Mouse (Mus musculus): ENCODE measurements around the gene Osbpl3.
"Not testable (repeated sequence)": the region's sequence is repeated elsewhere in the genome, so short reads cannot be mapped to it uniquely, and the experiment has no call there.

Osbpl3 gene

GRCm38 (mm10) chr6:50452220-50452619 lies 3.8 kb downstream of the Osbpl3 start:
- no peak for DNase-seq (ENCODE audit: low spot score)

GRCm38 (mm10) chr6:50445616-50446015 lies 10.4 kb downstream of the Osbpl3 start:
- no peak for DNase-seq (ENCODE audit: low spot score)

GRCm38 (mm10) chr6:50440966-50441862 lies 14.8 kb downstream of the Osbpl3 start:
- DNase-seq (ENCODE audit: low spot score) = no peak

- DNase-seq (ENCODE audit: low spot score) = peak; percentile 48
Observed at GRCm38 (mm10) chr6:50440197-50440596, 15.8 kb downstream of the Osbpl3 start.

GRCm38 (mm10) chr6:50438900-50439299 lies 17.1 kb downstream of the Osbpl3 start:
- not testable (repeated sequence) for DNase-seq (ENCODE audit: low spot score)

GRCm38 (mm10) chr6:50437815-50438214 lies 18.2 kb downstream of the Osbpl3 start:
- no peak for DNase-seq (ENCODE audit: low spot score)

- DNase-seq (ENCODE audit: low spot score) = no peak
Observed at GRCm38 (mm10) chr6:50436661-50437060, 19.3 kb downstream of the Osbpl3 start.

- no peak for DNase-seq (ENCODE audit: low spot score)
Observed at GRCm38 (mm10) chr6:50432491-50432890, 23.5 kb downstream of the Osbpl3 start.

GRCm38 (mm10) chr6:50429299-50429698 lies 26.7 kb downstream of the Osbpl3 start:
- DNase-seq (ENCODE audit: low spot score) = no peak

- DNase-seq (ENCODE audit: low spot score) = no peak
Observed at GRCm38 (mm10) chr6:50427051-50427732, 28.8 kb downstream of the Osbpl3 start.

GRCm38 (mm10) chr6:50426571-50426970 lies 29.4 kb downstream of the Osbpl3 start:
- no peak for DNase-seq (ENCODE audit: low spot score)

GRCm38 (mm10) chr6:50424271-50424670 lies 31.7 kb downstream of the Osbpl3 start:
- DNase-seq (ENCODE audit: low spot score) = no peak

- DNase-seq (ENCODE audit: low spot score) = no peak
Observed at GRCm38 (mm10) chr6:50420413-50420812, 35.6 kb downstream of the Osbpl3 start.

- no peak for DNase-seq (ENCODE audit: low spot score)
Observed at GRCm38 (mm10) chr6:50419518-50420290, 36.3 kb downstream of the Osbpl3 start.

GRCm38 (mm10) chr6:50418951-50419350 lies 37.0 kb downstream of the Osbpl3 start:
- no peak for DNase-seq (ENCODE audit: low spot score)

- DNase-seq (ENCODE audit: low spot score) = no peak
Observed at GRCm38 (mm10) chr6:50416854-50417253, 39.1 kb downstream of the Osbpl3 start.

- DNase-seq (ENCODE audit: low spot score) = no peak
Observed at GRCm38 (mm10) chr6:50415431-50415830, 40.6 kb downstream of the Osbpl3 start.

GRCm38 (mm10) chr6:50414547-50414946 lies 41.5 kb downstream of the Osbpl3 start:
- peak; percentile 26 for DNase-seq (ENCODE audit: low spot score)

GRCm38 (mm10) chr6:50413381-50413780 lies 42.6 kb downstream of the Osbpl3 start:
- no peak for DNase-seq (ENCODE audit: low spot score)

- peak; percentile 48 for DNase-seq (ENCODE audit: low spot score)
Observed at GRCm38 (mm10) chr6:50412174-50412573, 43.8 kb downstream of the Osbpl3 start.

GRCm38 (mm10) chr6:50404698-50405097 lies 51.3 kb downstream of the Osbpl3 start:
- DNase-seq (ENCODE audit: low spot score) = no peak

GRCm38 (mm10) chr6:50403524-50403923 lies 52.5 kb downstream of the Osbpl3 start:
- no peak for DNase-seq (ENCODE audit: low spot score)
